Mouse (Mus musculus) cerebellum, adult 2 months (tissue): ENCODE results near the gene Epha10. TPM values are rescaled to one million over a fixed set of nuclear protein-coding genes. Genes with fewer than 3 reads are reported as not detected.

Source experiments
- DNase-seq, 2 experiments: peaks; one replicate each; pipeline ENCODE4 v3.0.0; 2021
- H3K27ac ChIP-seq: fragments of 200-500 bp; 2 replicates; pipeline ENCODE4 v1.5.1; 2012; ENCODE audit warnings: low read length, control low read depth, inconsistent platforms; ENCODE audit not compliant: insufficient read depth
- H3K27me3 ChIP-seq: fragments of 200-500 bp; 2 replicates; pipeline ENCODE4 v1.6.1; 2012; ENCODE audit warnings: inconsistent platforms, mild to moderate bottlenecking, low read length, moderate library complexity; ENCODE audit not compliant: control insufficient read depth, insufficient read depth
- H3K4me1 ChIP-seq: fragments of 200-500 bp; 2 replicates; pipeline ENCODE4 v1.6.1; 2011; ENCODE audit warnings: low read length; ENCODE audit not compliant: control insufficient read depth, insufficient read depth
- H3K4me3 ChIP-seq: fragments of 200-500 bp; replicated peaks from 2 replicates; pipeline ENCODE3; 2011; ENCODE audit warnings: mild to moderate bottlenecking, low read depth, low read length, control low read depth; ENCODE audit not compliant: insufficient read depth
- CTCF ChIP-seq: fragments of 200-500 bp; IDR thresholded peaks from 2 replicates; pipeline ENCODE4 v1.5.1; 2011; ENCODE audit warnings: low read depth, mild to moderate bottlenecking, control low read depth, low read length, moderate library complexity, borderline replicate concordance; ENCODE audit not compliant: insufficient read depth
- POLR2A ChIP-seq: fragments of 200-500 bp; IDR thresholded peaks from 2 replicates; pipeline ENCODE4 v1.6.1; 2011; ENCODE audit warnings: low read length, control low read depth, borderline replicate concordance; ENCODE audit not compliant: insufficient read depth
- WGBS: fragments of 180-500 bp; shearing (Covaris S2); methylation state at CpG from one replicate; pipeline ENCODE4 v1.1.7; 2018; 5-methylcytosine and 5-hydroxymethylcytosine counted together
- polyA plus RNA-seq: library from polyadenylated mRNA; depleted of rRNA; stranded (reverse); fragments of >200 nt; gene quantifications from 2 replicates; pipeline ENCODE4 v1.2.3, GENCODE M21; 2012

Epha10 gene
- polyA plus RNA-seq, 1 experiment, result 29.4 TPM

GRCm38 (mm10) chr4:124943781-124944180, 63.1 kb downstream of the Epha10 start:
- Histone ChIP-seq H3K4me1 (no peaks in the 10 kb centered on the region; the same call in 1 of the 2 replicates), H3K4me3 (no peak overlapping the region), H3K27me3 (no peaks in the 10 kb centered on the region), H3K27ac (no peak overlapping the region)
- DNase-seq, result no peak
- WGBS, result 84% methylated on average over 5 of the region's 5 CpGs
- TF ChIP-seq POLR2A, result no peak
- no peak for TF ChIP-seq CTCF

DNA sequence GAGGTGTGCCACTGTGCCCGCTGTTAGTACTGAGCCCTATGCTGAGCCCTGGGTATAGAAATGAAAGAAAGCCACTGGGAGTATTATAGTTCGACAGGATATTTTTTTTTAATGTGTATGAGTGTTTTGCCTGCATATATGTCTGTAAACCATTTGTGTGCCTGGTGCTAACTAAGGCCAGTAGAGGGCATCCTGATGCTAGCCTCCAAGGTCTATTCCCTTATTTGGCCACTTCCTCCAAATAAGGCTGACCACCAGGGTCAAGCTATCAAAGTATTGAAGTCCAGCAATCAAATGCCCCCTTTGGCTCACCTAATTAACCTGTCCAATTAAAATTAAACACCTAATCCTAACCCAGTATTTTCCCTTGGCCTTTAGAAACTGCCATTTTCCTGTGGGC, 64.3 kb downstream of the Epha10 start:
- TF ChIP-seq CTCF (no peak), POLR2A (no peak)
- Histone ChIP-seq H3K4me3 (no peak overlapping the region), H3K27me3 (no peaks in the 10 kb centered on the region), H3K4me1 (no peaks in the 10 kb centered on the region; the same call in 1 of the 2 replicates), H3K27ac (no peak overlapping the region)
- 51% methylated on average over 2 of the region's 2 CpGs for WGBS
- DNase-seq, result no peak

DNA sequence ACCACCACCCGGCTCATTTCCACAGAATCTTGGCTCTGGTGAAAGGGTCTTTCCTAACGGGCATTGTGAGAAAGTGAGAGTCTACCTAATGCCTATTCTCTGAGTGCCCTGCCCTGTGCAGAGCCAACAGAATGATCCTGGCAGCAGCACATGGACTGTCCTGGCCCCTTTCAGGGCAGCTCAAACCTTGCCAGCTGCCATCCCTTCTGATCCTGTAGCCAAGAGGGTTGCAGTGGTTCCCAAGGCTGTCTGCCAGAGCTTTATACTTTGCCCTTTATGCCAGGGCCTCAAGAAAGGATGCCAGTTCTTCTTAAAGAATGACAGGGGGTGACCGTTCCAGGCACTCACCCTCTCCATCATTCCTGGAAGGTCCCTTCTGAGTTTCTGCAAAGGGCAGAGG, 68.8 kb downstream of the Epha10 start:
- TF ChIP-seq CTCF (no peak), POLR2A (no peak)
- no peaks in the 10 kb centered on the region for H3K4me1 ChIP-seq
- H3K27ac ChIP-seq, result no peak overlapping the region
- H3K4me3 ChIP-seq, result no peak overlapping the region
- WGBS, result 15% methylated on average over 3 of the region's 3 CpGs
- DNase-seq, result no peak
- no peaks in the 10 kb centered on the region for H3K27me3 ChIP-seq

DNA sequence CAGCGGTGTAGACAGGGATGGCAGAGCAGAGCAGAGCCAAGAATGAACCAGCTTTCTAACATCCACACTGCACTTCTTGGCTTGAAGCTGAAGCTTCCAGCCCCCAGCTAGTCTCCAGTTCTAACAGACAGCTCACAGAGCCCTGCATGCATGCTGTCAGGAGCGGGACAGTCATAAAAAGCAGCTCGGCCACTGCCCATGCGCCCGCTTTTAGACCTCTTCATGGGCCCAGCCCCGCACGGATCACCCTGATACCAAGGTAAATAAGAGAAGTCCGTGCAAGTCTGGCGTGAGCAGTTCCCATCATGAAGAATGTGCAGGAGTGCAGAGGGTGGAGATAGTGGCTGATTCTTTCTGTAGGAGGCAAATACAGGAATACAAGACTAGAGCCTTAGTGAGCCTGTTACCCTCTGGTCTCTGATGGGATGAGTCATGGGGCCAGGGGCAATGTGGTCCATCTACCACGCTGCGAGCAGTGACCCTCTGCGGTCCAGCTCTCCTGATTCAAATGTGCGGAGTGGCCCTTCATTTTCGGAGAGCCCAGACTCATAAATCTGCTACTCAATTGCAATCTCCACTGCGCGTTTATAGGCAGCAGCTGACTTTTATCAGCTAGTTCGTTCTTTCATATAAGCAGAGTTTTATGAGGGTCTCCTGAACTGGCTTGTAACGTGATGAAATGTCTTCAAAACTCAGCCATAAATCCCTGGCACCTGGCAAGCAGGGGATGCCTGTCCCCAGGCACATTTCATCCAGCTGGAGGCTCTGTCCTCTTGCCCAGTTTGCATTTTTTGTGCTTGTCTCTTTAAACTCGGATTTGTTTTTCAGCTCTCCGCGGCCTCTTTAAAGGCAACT, 69.7 kb downstream of the Epha10 start:
- H3K4me3 ChIP-seq, result no peak overlapping the region
- DNase-seq, result no peak
- 51% methylated on average over 21 of the region's 21 CpGs for WGBS
- no peaks in the 10 kb centered on the region for H3K27me3 ChIP-seq
- H3K4me1 ChIP-seq, result no peaks in the 10 kb centered on the region
- no peak for TF ChIP-seq CTCF
- no peak for TF ChIP-seq POLR2A
- no peak overlapping the region for H3K27ac ChIP-seq

DNA sequence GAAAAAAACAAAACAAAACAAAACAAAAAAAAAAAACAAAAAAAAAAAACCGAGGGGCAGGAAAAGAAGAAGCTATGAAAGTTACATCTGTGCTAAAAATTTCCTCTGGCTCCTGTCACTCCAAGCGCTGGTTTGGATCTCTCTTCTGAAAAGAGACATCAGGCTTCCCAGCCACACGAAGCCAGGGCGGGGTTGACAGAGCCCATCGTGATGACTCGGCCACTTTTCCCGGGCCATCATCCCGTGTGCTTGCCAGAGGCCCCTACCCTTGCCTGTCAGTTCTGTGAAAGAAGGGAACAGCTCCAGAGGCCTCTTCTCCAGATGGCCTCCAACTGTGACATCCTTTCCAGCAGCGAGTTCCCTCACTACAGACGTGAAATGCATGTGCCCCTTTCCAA, 70.3 kb downstream of the Epha10 start:
- no peak for DNase-seq
- 8% methylated on average over 10 of the region's 10 CpGs for WGBS
- Histone ChIP-seq H3K27ac (no peak overlapping the region), H3K27me3 (no peaks in the 10 kb centered on the region), H3K4me1 (no peaks in the 10 kb centered on the region), H3K4me3 (no peak overlapping the region)
- TF ChIP-seq POLR2A (no peak), CTCF (no peak)

DNA sequence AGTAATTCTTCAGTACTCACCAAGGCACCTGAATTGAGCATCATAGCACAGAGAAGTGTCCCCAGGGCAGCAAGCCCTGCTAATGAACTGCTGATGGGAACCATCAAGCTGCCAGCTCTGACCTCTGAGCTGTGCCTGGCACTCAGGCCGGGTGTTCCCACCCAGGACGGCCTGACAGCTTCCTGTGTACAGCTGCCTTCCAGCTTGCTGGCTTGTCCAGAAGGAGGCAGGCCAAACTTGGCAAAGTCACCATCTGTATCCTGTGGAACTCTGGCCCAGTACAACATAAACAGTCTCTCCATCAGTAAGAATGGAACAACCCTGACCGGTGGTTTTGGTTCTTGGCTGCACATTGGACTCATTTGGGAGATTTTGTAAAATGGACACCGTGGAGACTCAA, 72.8 kb downstream of the Epha10 start:
- WGBS, result 18% methylated on average over 4 of the region's 4 CpGs
- TF ChIP-seq CTCF, result no peak
- no peak overlapping the region for H3K4me3 ChIP-seq
- H3K27me3 ChIP-seq, result no peaks in the 10 kb centered on the region
- no peak for DNase-seq
- no peak overlapping the region for H3K27ac ChIP-seq
- H3K4me1 ChIP-seq, result no peaks in the 10 kb centered on the region; the same call in 1 of the 2 replicates

DNA sequence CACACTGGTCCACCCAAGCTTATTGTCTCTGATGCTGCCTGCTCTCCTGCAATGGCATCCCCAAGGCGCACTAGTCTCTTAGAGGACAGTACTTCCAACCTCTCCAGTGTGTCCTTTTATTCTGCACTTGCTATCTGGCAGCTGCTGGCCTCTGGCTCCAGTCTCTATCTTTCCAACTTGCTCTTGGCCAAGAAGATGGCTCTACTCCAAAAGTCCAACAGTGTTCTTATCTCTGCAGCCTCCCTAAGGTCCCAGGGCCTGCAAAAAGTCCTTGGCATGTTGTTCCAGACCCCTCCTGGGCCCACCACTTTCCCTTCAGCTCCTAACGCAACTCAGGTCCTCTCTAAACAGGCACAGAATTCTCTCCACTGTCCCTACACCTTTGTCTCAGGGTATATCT, 76.6 kb downstream of the Epha10 start:
- WGBS, result 49% methylated on average over 2 of the region's 2 CpGs
- Histone ChIP-seq H3K4me1 (peaks cover 5% of the 10 kb centered on the region), H3K27me3 (no peaks in the 10 kb centered on the region), H3K27ac (no peak overlapping the region), H3K4me3 (no peak overlapping the region)
- DNase-seq, result no peak
- TF ChIP-seq CTCF, result no peak
- TF ChIP-seq POLR2A, result no peak

DNA sequence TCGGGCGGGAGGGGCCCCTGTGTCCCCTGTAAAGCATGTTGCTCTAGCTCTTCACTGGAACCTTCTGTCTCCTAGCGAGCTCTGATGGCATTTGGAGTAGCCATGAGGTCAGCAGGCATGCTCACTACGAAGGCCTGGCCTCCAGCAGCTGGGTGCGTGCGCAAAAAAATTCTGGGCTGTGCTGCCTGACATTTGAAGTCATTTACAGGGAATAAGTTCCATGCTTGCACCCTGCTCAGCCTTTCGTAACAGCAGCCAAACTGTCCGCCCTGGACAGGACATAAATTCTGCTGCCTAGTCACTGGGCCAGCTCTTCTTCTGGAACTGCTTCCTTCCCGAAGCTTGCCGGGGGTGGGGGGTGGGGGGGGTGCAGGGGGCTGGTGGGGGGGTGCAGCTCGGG, 78.4 kb downstream of the Epha10 start:
- peaks cover 5% of the 10 kb centered on the region for H3K4me1 ChIP-seq
- no peak overlapping the region for H3K27ac ChIP-seq
- H3K4me3 ChIP-seq, result no peak overlapping the region
- no peaks in the 10 kb centered on the region for H3K27me3 ChIP-seq
- TF ChIP-seq CTCF (no peak), POLR2A (no peak)
- no peak for DNase-seq
- 47% methylated on average over 11 of the region's 11 CpGs for WGBS
